Mouse (Mus musculus) E14TG2a.4 (cell line): Measurements from ENCODE around the gene Fermt1.

ENCODE experiments used
- CTCF ChIP-seq: conservative IDR thresholded peaks from 2 replicates; pipeline ENCODE4 v1.5.1; 2014; ENCODE audit warnings: low read length
- NANOG ChIP-seq: IDR thresholded peaks from 2 replicates; pipeline ENCODE4 v1.6.1; 2014; ENCODE audit warnings: borderline replicate concordance, low read length, mixed read lengths
- POU5F1 ChIP-seq: IDR thresholded peaks from 2 replicates; pipeline ENCODE4 v1.6.1; 2014; ENCODE audit warnings: low read length, borderline replicate concordance

DNA sequence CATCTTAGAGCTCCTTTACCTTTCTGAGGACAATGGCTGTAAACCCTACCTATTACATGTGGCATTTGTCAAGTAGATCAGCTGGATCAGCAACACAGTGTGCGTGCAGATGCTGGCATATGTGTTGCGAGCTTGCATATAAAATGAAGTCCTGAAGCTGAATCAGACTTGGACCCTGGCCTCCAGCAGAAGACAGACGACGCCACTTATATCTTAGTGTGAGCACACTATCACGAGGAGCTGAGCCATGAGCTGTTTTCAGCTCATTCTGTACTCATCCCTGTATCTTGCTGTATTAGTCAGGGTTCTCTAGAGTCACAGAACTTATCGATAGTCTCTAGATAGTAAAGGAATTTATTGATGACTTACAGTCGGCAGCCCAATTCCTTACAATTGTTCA is 60.4 kb downstream of the Fermt1 start:
- no peak for TF ChIP-seq CTCF
- no peak for TF ChIP-seq POU5F1
- no peak for TF ChIP-seq NANOG
